Mouse (Mus musculus) cerebellum, postnatal 36 days (tissue): Measurements from ENCODE around the gene Crxos.
A peak's percentile ranks its signal among the peaks of the same experiment; 100 is the strongest.

Experiments
- DNase-seq, 2 experiments: peaks; one replicate each; pipeline ENCODE4 v3.0.0; 2021 to 2022; ENCODE audit warnings: mixed read lengths in 2 of 2

Gene Crxos

DNA sequence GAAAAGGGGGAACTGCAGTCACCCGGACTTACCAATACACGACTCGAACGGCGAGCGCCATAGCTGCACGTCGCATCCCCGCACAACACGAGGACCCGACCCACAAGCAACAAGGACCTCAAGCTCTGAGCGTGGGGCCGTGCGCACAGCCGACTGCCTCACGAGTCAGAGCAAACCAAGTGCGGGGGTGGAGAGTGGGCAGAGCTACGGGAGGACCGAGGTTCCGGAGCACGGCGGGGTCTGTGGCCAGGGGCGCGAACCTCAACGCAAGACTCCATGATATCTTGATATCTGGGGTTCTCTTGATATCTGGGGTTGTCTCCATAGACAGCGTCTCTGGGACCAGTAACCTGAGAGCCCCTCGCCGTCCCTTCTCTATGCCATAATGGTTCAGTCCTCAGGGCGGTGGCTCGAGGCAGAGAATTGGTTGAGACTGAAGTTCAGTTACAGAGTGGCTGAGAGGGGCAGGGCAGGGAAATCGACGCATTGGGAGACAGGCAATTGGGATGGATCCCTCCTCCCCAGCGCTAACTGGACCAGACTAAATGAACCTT, 39.9 kb downstream of the Crxos start, which contains the start of gene Selenow:
TSS of gene Selenow (minus strand) at position 183 of the 554 bp plus-strand sequence.
- DNase-seq = peak; percentile 92 to 93

DNA sequence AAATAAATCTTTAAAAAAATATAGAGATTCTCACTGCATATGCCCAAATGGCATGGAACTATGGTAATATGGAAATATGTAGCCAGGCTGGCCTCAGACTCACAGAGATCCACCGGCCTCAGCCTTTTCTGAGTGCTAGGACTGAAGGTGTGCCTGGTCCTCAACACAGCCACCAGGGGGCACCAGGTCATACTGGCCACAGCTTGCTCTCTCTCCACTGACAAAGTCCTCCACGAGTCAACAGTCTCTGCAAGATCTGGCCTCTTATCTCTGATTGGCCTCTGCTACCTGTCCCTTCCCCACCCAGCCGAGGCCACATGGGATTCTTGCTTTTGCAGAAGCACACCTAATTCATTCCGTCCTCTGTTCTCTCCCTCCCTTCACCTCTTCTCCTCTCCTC, 47.5 kb downstream of the Crxos start:
- peak; percentile 49 to 62 for DNase-seq

DNA sequence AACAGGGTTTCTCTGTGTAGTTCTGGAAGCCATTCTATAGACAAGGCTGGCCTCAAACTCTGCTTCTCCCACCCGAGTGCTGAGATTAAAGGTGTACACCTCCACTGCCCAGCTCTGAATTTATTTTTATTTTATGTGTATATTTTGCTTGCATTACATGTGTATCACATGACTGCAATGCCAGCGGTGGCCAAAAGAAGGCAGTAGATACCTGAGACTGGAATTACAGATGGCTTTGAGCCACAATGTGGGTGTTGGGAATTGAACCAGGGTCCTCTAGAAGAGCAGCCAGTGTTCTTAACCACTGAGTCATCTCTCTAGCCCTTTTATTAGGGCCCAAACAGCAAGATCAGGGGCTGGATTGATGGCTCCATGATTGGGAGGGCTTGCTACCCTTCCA, 48.1 kb downstream of the Crxos start:
- no peak for DNase-seq

GRCm38 (mm10) chr7:15931635-15932034, 49.2 kb downstream of the Crxos start:
- DNase-seq = no peak

- no peak for DNase-seq
These were observed 51.3 kb downstream of the Crxos start for GRCm38 (mm10) chr7:15933437-15934359.

DNA sequence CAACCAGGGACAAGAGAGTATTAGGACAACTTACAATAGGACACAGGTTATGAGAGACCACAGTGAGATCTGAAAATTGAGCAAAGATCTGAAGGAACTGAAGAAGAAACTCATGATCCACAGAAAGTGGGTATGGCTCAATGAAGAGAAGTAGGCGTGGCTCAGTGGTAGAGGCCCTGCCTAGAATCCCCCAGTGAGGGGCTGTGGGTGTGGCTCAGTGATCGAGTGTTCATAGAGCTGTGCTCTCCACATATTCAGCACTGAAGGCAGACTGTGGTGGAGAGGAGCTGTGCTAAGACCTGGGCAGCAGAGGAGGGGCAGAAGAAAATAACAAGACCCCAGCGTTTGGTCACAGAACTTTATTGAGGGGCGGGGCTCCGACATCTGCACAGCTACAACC, 55.1 kb downstream of the Crxos start:
- DNase-seq = no peak

GRCm38 (mm10) chr7:15938621-15939020, 56.2 kb downstream of the Crxos start:
- DNase-seq = no peak

- no peak for DNase-seq
These were observed 61.9 kb downstream of the Crxos start for GRCm38 (mm10) chr7:15944311-15944710.

DNA sequence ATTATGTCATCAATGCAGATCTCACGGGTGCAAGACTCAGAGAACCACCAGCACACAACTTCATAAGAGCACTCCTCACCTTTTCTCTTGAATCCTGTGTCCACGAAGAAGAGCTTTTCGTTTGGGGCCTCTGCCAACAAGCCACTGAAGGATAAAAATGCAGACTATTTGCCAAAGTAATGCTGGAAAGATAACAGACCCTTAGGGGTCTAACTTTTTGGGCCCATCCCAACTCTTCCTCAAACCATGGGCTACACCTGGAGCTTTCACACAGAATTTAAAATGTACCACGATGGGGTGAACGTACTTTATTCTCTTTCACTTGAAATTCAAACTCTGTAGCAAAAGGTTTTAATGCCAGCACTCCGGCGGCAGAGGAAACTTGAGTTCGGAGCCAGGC, 62.8 kb downstream of the Crxos start:
- no peak for DNase-seq

DNA sequence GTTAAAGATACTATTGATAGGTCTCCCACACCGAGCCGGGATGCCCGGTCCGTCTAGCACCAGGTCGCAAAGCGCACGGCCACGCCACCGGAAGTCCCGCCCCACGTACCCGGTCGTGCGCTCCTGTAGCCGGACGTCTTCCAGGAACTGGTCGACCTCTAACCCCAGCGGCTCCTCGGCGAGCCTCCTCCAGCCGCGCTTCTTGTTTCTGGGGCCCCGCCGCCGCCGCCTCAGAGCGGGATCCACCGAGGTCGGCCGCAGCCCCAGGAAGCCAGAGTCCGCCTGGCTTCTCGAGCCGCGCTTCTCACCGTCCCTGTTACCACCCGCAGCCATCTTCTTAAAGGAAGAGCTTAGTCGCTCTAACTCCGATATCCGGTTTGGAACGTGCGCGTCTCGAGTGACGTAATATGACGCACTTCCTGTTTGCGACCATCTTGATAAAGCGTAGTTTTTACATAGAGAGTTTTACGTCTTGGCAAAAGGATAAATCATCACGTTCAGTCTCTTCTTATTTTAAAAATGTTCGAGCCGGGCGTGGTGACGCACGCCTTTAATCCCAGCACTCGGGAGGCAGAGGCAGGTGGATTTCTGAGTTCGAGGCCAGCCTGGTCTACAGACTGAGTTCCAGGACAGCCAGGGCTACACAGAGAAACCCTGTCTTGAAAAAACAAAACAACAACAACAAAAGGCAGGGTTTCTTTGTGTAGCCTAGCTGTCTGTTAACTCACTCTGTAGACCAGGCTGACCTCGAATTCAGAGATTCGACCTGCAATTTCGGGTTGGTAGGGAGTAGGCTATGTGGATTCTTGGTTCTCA, 63.5 kb downstream of the Crxos start, which contains the start of gene Nop53:
TSS of gene Nop53 (minus strand) at position 354 of the 816 bp plus-strand sequence.
- peak; percentile 94 to 95 for DNase-seq

- no peak for DNase-seq
These were observed 65.3 kb downstream of the Crxos start for GRCm38 (mm10) chr7:15947653-15948260.

DNA sequence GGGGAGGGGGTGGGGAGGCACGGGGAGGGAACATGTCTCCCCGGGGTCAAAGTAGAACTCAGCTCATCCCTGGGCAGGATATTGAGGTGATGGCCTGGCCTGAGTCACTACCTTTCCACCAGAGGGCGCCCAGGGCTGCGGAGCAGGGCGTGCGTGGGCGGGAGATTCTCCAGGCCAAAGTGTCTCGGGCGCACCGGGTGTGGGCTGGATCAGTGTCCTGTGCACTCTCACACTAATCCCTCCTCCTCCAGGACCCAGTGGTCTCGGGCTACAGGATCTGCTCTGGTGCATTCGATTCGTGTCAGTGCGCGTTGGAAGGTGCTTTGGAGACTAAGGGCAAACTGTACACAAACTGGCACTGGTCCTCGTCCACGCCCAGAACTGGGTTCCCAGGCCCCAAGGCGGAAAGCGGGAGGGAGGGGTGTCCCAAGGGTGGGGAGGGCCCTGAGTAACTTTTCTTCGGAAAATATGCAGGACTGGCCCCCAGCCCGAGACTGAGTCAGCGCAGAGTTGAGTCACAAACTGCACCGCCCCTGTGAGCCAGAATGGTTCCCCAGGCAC, 66.0 kb downstream of the Crxos start:
- peak; percentile 87 to 88 for DNase-seq

GRCm38 (mm10) chr7:15949216-15949790, 66.9 kb downstream of the Crxos start:
- no peak for DNase-seq

DNA sequence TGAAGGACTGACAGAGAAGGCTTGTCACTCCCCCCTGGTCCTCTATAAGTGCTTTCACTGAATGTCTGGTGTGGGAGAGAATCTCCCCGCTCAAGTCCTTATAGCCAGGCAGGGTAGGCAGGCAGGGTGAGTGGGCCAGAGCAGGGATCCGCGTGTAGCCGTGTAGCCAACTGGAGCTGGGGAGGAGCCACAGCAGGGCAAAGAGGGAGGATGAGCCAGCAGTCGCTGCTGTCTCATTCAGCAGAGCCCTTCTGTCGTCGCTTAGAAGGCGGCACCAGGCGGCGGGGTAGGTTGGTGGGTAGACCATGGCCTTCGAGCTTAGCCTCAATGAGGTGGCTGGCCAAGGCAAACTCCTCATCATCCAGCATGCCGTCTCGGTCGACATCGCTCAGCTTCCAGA, 67.6 kb downstream of the Crxos start:
- DNase-seq = no peak

- DNase-seq = no peak
These were observed 70.0 kb downstream of the Crxos start for GRCm38 (mm10) chr7:15952416-15952815.
